Mouse (Mus musculus) ES-E14 (cell line): Measurements from ENCODE around the gene Serinc5. TPM values are rescaled to one million over a fixed set of nuclear protein-coding genes. Genes with fewer than 3 reads are reported as not detected.

ENCODE experiments used
- DNase-seq: peaks from one replicate; pipeline ENCODE4 v3.0.0-alpha.2; 2013; ENCODE audit warnings: low read depth, low spot score
- H3K27ac ChIP-seq: 2 replicates; pipeline ENCODE4 v1.5.1; 2012; ENCODE audit warnings: low read depth, mild to moderate bottlenecking, low read length, moderate library complexity, mixed read lengths; ENCODE audit not compliant: poor library complexity, insufficient read depth, severe bottlenecking
- H3K36me3 ChIP-seq: 2 replicates; pipeline ENCODE4 v1.6.1; 2012; ENCODE audit warnings: mild to moderate bottlenecking, low read length, moderate library complexity, mixed read lengths; ENCODE audit not compliant: control insufficient read depth, poor library complexity, insufficient read depth, severe bottlenecking
- H3K4me1 ChIP-seq, 2 experiments: fragments of 150-350 bp in 1 of 2; sonication (generic) in 1 of 2; 2 replicates each; pipeline ENCODE4 v1.6.1; 2012; ENCODE audit warnings: low read length in 2 of 2, mild to moderate bottlenecking in 1 of 2, mixed read lengths in 1 of 2; ENCODE audit not compliant: control insufficient read depth in 2 of 2, insufficient read depth in 2 of 2, poor library complexity in 1 of 2
- H3K4me3 ChIP-seq, 2 experiments: fragments of 150-350 bp in 1 of 2; sonication (generic) in 1 of 2; 2 replicates each; pipeline ENCODE4 v1.5.1; 2012; ENCODE audit warnings: low read length in 2 of 2, low read depth in 1 of 2, mild to moderate bottlenecking in 1 of 2, mixed read lengths in 1 of 2; ENCODE audit not compliant: insufficient read depth in 1 of 2, poor library complexity in 1 of 2, severe bottlenecking in 1 of 2
- H3K9ac ChIP-seq: 2 replicates; pipeline ENCODE4 v1.6.1; 2012; ENCODE audit warnings: low read depth, mild to moderate bottlenecking, low read length, mixed read lengths; ENCODE audit not compliant: poor library complexity, insufficient read depth, severe bottlenecking
- H3K9me3 ChIP-seq: fragments of 150-350 bp; sonication (generic); 2 replicates; pipeline ENCODE4 v1.6.1; 2012; ENCODE audit warnings: low read depth, mild to moderate bottlenecking, low read length; ENCODE audit not compliant: control insufficient read depth, insufficient read depth
- CHD2 ChIP-seq: IDR thresholded peaks from 2 replicates; pipeline ENCODE4 v1.6.1; 2014; ENCODE audit warnings: mild to moderate bottlenecking, low read depth, low read length, inconsistent platforms
- HCFC1 ChIP-seq: IDR thresholded peaks from 2 replicates; pipeline ENCODE4 v1.6.1; 2012; ENCODE audit warnings: low read length, inconsistent platforms, borderline replicate concordance; ENCODE audit not compliant: insufficient read depth
- MAFK ChIP-seq: IDR thresholded peaks from 2 replicates; pipeline ENCODE4 v1.6.1; 2014; ENCODE audit warnings: mild to moderate bottlenecking, low read depth, low read length, inconsistent platforms; ENCODE audit not compliant: insufficient read depth
- ZC3H11A ChIP-seq: IDR thresholded peaks from 2 replicates; pipeline ENCODE4 v1.6.1; 2012; ENCODE audit warnings: low read depth, mild to moderate bottlenecking, inconsistent platforms, low read length, borderline replicate concordance
- ZNF384 ChIP-seq: IDR thresholded peaks from 2 replicates; pipeline ENCODE4 v1.6.1; 2012; ENCODE audit warnings: low read depth, low read length, inconsistent platforms
- in situ Hi-C, 2 experiments: fragments of 600-800 bp; cut with MboI; formaldehyde crosslinking; loops; one replicate each; pipeline ENCODE4 v1.15.1; 2025; ENCODE audit warnings: low sequenced_read_pairs in 2 of 2, inconsistent platforms in 1 of 2; ENCODE audit not compliant: unreplicated experiment in 2 of 2
- total RNA-seq: library from RNA; depleted of rRNA; stranded (reverse); fragments of 300-350 nt; gene quantifications from 2 replicates; pipeline ENCODE4 v1.2.3, GENCODE M21; 2012

The Serinc5 gene
- total RNA-seq, 1 experiment = 14.9 TPM

GRCm38 (mm10) chr13:92751726-92752565, 141.1 kb downstream of the Serinc5 start:
- TF ChIP-seq ZC3H11A (peak; percentile 33; the same call in 1 of the 2 replicates), MAFK (no peak)
- in situ Hi-C loops = no loop called here
- Histone ChIP-seq H3K9me3 (no peaks in the 10 kb centered on the region), H3K27ac (no peak overlapping the region), H3K4me1 (no peaks in the 10 kb centered on the region), H3K9ac (no peak overlapping the region), H3K36me3 (no peaks in the 10 kb centered on the region), H3K4me3 (no peak overlapping the region)
- DNase-seq = peak; percentile 61

- H3K4me3 ChIP-seq = no peak overlapping the region
- H3K4me1 ChIP-seq = no peaks in the 10 kb centered on the region
- no peak for TF ChIP-seq MAFK
- TF ChIP-seq HCFC1 = no peak
- TF ChIP-seq ZC3H11A = no peak
- no peak for TF ChIP-seq CHD2
- no peak for TF ChIP-seq ZNF384
- no peak overlapping the region for H3K9ac ChIP-seq
- H3K36me3 ChIP-seq = no peaks in the 10 kb centered on the region
- no peaks in the 10 kb centered on the region for H3K9me3 ChIP-seq
- H3K27ac ChIP-seq = no peak overlapping the region
- in situ Hi-C loops = no loop called here
- DNase-seq = no peak
Observed at GRCm38 (mm10) chr13:92753676-92754075, 142.8 kb downstream of the Serinc5 start.

GRCm38 (mm10) chr13:92755036-92755435, 144.1 kb downstream of the Serinc5 start:
- no peak for DNase-seq
- Histone ChIP-seq H3K4me3 (no peak overlapping the region), H3K9me3 (no peaks in the 10 kb centered on the region), H3K9ac (no peak overlapping the region), H3K36me3 (no peaks in the 10 kb centered on the region), H3K27ac (no peak overlapping the region), H3K4me1 (no peaks in the 10 kb centered on the region)
- TF ChIP-seq ZC3H11A (no peak), MAFK (no peak), ZNF384 (no peak)
- in situ Hi-C loops = no loop called here

- H3K9ac ChIP-seq = no peak overlapping the region
- DNase-seq = no peak
- TF ChIP-seq HCFC1 = no peak
- no peak overlapping the region for H3K4me3 ChIP-seq
- no peaks in the 10 kb centered on the region for H3K36me3 ChIP-seq
- no peaks in the 10 kb centered on the region for H3K9me3 ChIP-seq
- in situ Hi-C loops = no loop called here
- H3K4me1 ChIP-seq = no peaks in the 10 kb centered on the region
- H3K27ac ChIP-seq = no peak overlapping the region
Observed at GRCm38 (mm10) chr13:92757972-92758585, 147.2 kb downstream of the Serinc5 start.

GRCm38 (mm10) chr13:92759096-92759495, 148.2 kb downstream of the Serinc5 start:
- TF ChIP-seq ZNF384 = no peak
- Histone ChIP-seq H3K9ac (no peak overlapping the region), H3K27ac (no peak overlapping the region), H3K4me1 (no peaks in the 10 kb centered on the region), H3K36me3 (no peaks in the 10 kb centered on the region), H3K4me3 (no peak overlapping the region), H3K9me3 (no peaks in the 10 kb centered on the region)
- in situ Hi-C loops = no loop called here
- no peak for DNase-seq
